In genomic region chr10:15541797-15542350, GRCm38 (mm10) we compare ENCODE assay signal across 19 mouse cellular contexts.
DNase-seq lines count a peak whose midpoint lies in the region; ATAC-seq and TF ChIP-seq lines count a peak whose summit lies in the region.
"Had no signal": no experiment of that assay in that cellular context is flagged by ENCODE, and none has a peak within 500 bp of the region (broad histone marks: within the 10 kb centered on the region; RNA-seq: fewer than 3 reads in every experiment).

No protein-coding gene starts in this region.

- no peak overlapping the region for H3K9ac ChIP-seq in forebrain, embryonic 11.5 days (ENCODE audit: low read length)
- H3K9ac ChIP-seq in MEL (ENCODE audit: control insufficient read depth, low read depth, low read length, poor library complexity, severe bottlenecking): no peak overlapping the region
- H3K9ac ChIP-seq in midbrain, embryonic 12.5 days (replicated peaks): no peak overlapping the region
- H3K9ac ChIP-seq: limb, embryonic 13.5 days; lung, embryonic 15.5 days had no signal

- no peaks in the 10 kb centered on the region for H3K27me3 ChIP-seq in forebrain, embryonic 11.5 days (ENCODE audit: control insufficient read depth, insufficient read depth, low read length)
- no peaks in the 10 kb centered on the region for H3K27me3 ChIP-seq in forebrain, embryonic 10.5 days (ENCODE audit: poor library complexity, severe bottlenecking)
- H3K27me3 ChIP-seq in MEL (ENCODE audit: control insufficient read depth in 1 of 2, insufficient read depth in 2 of 2, low read length in 2 of 2): no peaks in the 10 kb centered on the region
- H3K27me3 ChIP-seq in midbrain, embryonic 12.5 days: no peaks in the 10 kb centered on the region
- H3K27me3 ChIP-seq: limb, embryonic 13.5 days; lung, embryonic 15.5 days; megakaryocyte, embryonic 14.5 days had no signal

- peak; percentile 44; the same call in 1 of the 2 replicates for ATAC-seq in forebrain, embryonic 11.5 days (replicated peaks; ENCODE audit: low FRiP score)
- ATAC-seq in midbrain, embryonic 12.5 days (ENCODE audit: low FRiP score, low read depth): peak; percentile 75
- ATAC-seq: activated CD4-positive, CD25-positive, alpha-beta regulatory T cell, adult 4 months; intestine, embryonic 16.5 days had no signal

- no peaks in the 10 kb centered on the region for H3K4me1 ChIP-seq in forebrain, embryonic 11.5 days (replicated peaks; ENCODE audit: control insufficient read depth, insufficient read depth, low read length)
- H3K4me1 ChIP-seq in forebrain, embryonic 10.5 days: peaks cover 5% of the 10 kb centered on the region
- H3K4me1 ChIP-seq in MEL (ENCODE audit: control insufficient read depth in 1 of 2, insufficient read depth in 2 of 2, low read length in 2 of 2): no peaks in the 10 kb centered on the region
- H3K4me1 ChIP-seq in midbrain, embryonic 12.5 days: no peaks in the 10 kb centered on the region
- H3K4me1 ChIP-seq: limb, embryonic 13.5 days; lung, embryonic 15.5 days; megakaryocyte, embryonic 14.5 days had no signal

- DNase-seq in forebrain, embryonic 11.5 days (ENCODE audit: low spot score): no peak
- no peak for DNase-seq in forebrain, embryonic 10.5 days (ENCODE audit: extremely low spot score, low spot score)
- DNase-seq in MEL (ENCODE audit: low read depth, low spot score): peak; percentile 17
- peak; percentile 8 for DNase-seq in brain, adult 2 months (ENCODE audit: low read depth, low spot score)
- no peak for DNase-seq in layer of hippocampus, postnatal 14 days (ENCODE audit: low spot score in 2 of 2)
- DNase-seq in layer of hippocampus, adult 9-11 months: no peak
- no peak for DNase-seq in gastrocnemius, adult 18-20 months (ENCODE audit: low spot score)
- DNase-seq: cerebellum, adult 9-10 months; kidney, postnatal 25 days; layer of hippocampus, postnatal 36 days; right cerebral cortex, postnatal 4 days; thymus, adult 2 months had no signal

- TF ChIP-seq POLR2A in MEL (IDR thresholded peaks at IDR 0.05; ENCODE audit: control insufficient read depth in 1 of 2, insufficient read depth in 1 of 2, low read depth in 1 of 2, low read length in 2 of 2, poor library complexity in 1 of 2): no peak

- H3K36me3 ChIP-seq in forebrain, embryonic 11.5 days (ENCODE audit: control insufficient read depth, insufficient read depth, low read length): no peaks in the 10 kb centered on the region
- H3K36me3 ChIP-seq in forebrain, embryonic 10.5 days (replicated peaks): no peaks in the 10 kb centered on the region
- no peaks in the 10 kb centered on the region for H3K36me3 ChIP-seq in MEL (ENCODE audit: control insufficient read depth in 1 of 2, insufficient read depth in 2 of 2, low read length in 2 of 2)
- H3K36me3 ChIP-seq in midbrain, embryonic 12.5 days: no peaks in the 10 kb centered on the region
- H3K36me3 ChIP-seq: G1E; limb, embryonic 13.5 days; lung, embryonic 15.5 days had no signal

- TF ChIP-seq CTCF in MEL (IDR thresholded peaks at IDR 0.05 in 2 of 3, conservative IDR thresholded peaks at IDR 0.05 in 1 of 3; ENCODE audit: control insufficient read depth in 1 of 3, insufficient read depth in 1 of 3, low read depth in 2 of 3, low read length in 3 of 3, poor library complexity in 1 of 3, severe bottlenecking in 1 of 3): no peak

- H3K79me2 ChIP-seq in MEL (ENCODE audit: control insufficient read depth, insufficient read depth, low read length, poor library complexity): no peaks in the 10 kb centered on the region

- WGBS in forebrain, embryonic 11.5 days: 34% methylated on average over 2 of the region's 2 CpGs
- 43% methylated on average over 2 of the region's 2 CpGs for WGBS in forebrain, embryonic 10.5 days
- 25% methylated on average over 2 of the region's 2 CpGs for WGBS in midbrain, embryonic 12.5 days

- TF ChIP-seq EP300 in MEL (IDR thresholded peaks at IDR 0.05; ENCODE audit: low read depth in 1 of 2, low read length in 2 of 2): no peak

- H3K4me2 ChIP-seq in forebrain, embryonic 11.5 days (ENCODE audit: low read depth, low read length, severe bottlenecking): no peak overlapping the region
- no peak overlapping the region for H3K4me2 ChIP-seq in midbrain, embryonic 12.5 days (replicated peaks)
- H3K4me2 ChIP-seq: limb, embryonic 13.5 days; lung, embryonic 15.5 days had no signal

- no peak overlapping the region for H3K4me3 ChIP-seq in forebrain, embryonic 11.5 days (ENCODE audit: low read depth, low read length)
- H3K4me3 ChIP-seq in forebrain, embryonic 10.5 days: no peak overlapping the region
- H3K4me3 ChIP-seq in MEL (ENCODE audit: control insufficient read depth in 1 of 2, insufficient read depth in 1 of 2, low read depth in 2 of 2, low read length in 2 of 2): no peak overlapping the region
- H3K4me3 ChIP-seq in midbrain, embryonic 12.5 days: no peak overlapping the region
- H3K4me3 ChIP-seq: limb, embryonic 13.5 days; lung, embryonic 15.5 days; megakaryocyte, embryonic 14.5 days had no signal

- H3K9me3 ChIP-seq in forebrain, embryonic 11.5 days (ENCODE audit: control insufficient read depth, low read length): no peaks in the 10 kb centered on the region
- 0 out of 2 replicates have a peak, but pooled peaks cover 3% of the 10 kb centered on the region for H3K9me3 ChIP-seq in forebrain, embryonic 10.5 days
- no peaks in the 10 kb centered on the region for H3K9me3 ChIP-seq in MEL (replicated peaks; ENCODE audit: insufficient read depth, low read length)
- no peaks in the 10 kb centered on the region for H3K9me3 ChIP-seq in midbrain, embryonic 12.5 days
- H3K9me3 ChIP-seq: G1E; limb, embryonic 13.5 days; lung, embryonic 15.5 days had no signal

- no peak overlapping the region for H3K27ac ChIP-seq in forebrain, embryonic 11.5 days (ENCODE audit: low read depth, low read length)
- no peak overlapping the region for H3K27ac ChIP-seq in forebrain, embryonic 10.5 days
- H3K27ac ChIP-seq in MEL (ENCODE audit: control insufficient read depth, low read depth, low read length): no peak overlapping the region
- no peak overlapping the region for H3K27ac ChIP-seq in midbrain, embryonic 12.5 days (replicated peaks)
- H3K27ac ChIP-seq: limb, embryonic 13.5 days; lung, embryonic 15.5 days had no signal

- no peak for TF ChIP-seq RAD21 in MEL (IDR thresholded peaks at IDR 0.05; ENCODE audit: low read depth, low read length)

TF ChIP-seq in MEL, 35 proteins besides CTCF, POLR2A, EP300 and RAD21:
- 0 out of 2 replicates have a peak, but pooled peaks have one; percentile 12 for TF ChIP-seq GATA1 (IDR thresholded peaks at IDR 0.05; ENCODE audit: low read depth, low read length)
- TF ChIP-seq USF2 (IDR thresholded peaks at IDR 0.05; ENCODE audit: borderline replicate concordance in 1 of 2, insufficient read depth in 1 of 2, low read depth in 1 of 2, low read length in 2 of 2): no peak

Comparison
In these comparisons a context has a peak if more than half of its experiments do, and no peak if none do; other contexts are left out.
1. DNase-seq: peak in MEL (single experiment) and brain, adult 2 months (single experiment); none in forebrain, embryonic 11.5 days (single experiment), forebrain, embryonic 10.5 days (single experiment), layer of hippocampus, postnatal 14 days (0 of 2), layer of hippocampus, adult 9-11 months (single experiment) and gastrocnemius, adult 18-20 months (single experiment).